Mouse (Mus musculus) stomach, embryonic 16.5 days (tissue): ENCODE measurements around the gene Pold1. TPM values are rescaled to one million over a fixed set of nuclear protein-coding genes. Genes with fewer than 3 reads are reported as not detected.

ENCODE experiments used
- ATAC-seq: fragments of 200-750 bp; cut with Nextera tagmentation; 2 replicates; pipeline ENCODE4 v1.8.0; 2017; ENCODE audit warnings: moderate number of reproducible peaks, moderate TSS enrichment; ENCODE audit not compliant: insufficient read depth, low FRiP score
- H3K27ac ChIP-seq: fragments of 300-500 bp; sonication (generic); 2 replicates; pipeline ENCODE4 v1.5.1; 2014; ENCODE audit warnings: low read length
- H3K27me3 ChIP-seq: fragments of 300-500 bp; sonication (generic); 2 replicates; pipeline ENCODE4 v1.6.1; 2014; ENCODE audit warnings: low read length, control low read depth, mixed read lengths; ENCODE audit not compliant: control insufficient read depth, insufficient read depth
- H3K36me3 ChIP-seq: fragments of 300-500 bp; sonication (generic); 2 replicates; pipeline ENCODE4 v1.6.1; 2014; ENCODE audit warnings: low read length; ENCODE audit not compliant: control insufficient read depth, insufficient read depth
- H3K4me1 ChIP-seq: fragments of 300-500 bp; sonication (generic); 2 replicates; pipeline ENCODE4 v1.6.1; 2014; ENCODE audit warnings: low read length, control low read depth, mixed read lengths; ENCODE audit not compliant: control insufficient read depth, insufficient read depth
- H3K4me2 ChIP-seq: fragments of 300-500 bp; sonication (generic); 2 replicates; pipeline ENCODE4 v1.6.1; 2014; ENCODE audit warnings: low read depth, low read length, mixed read lengths
- H3K4me3 ChIP-seq: fragments of 300-500 bp; sonication (generic); replicated peaks from 2 replicates; pipeline ENCODE4 v1.5.1; 2014; ENCODE audit warnings: mild to moderate bottlenecking, low read length
- H3K9ac ChIP-seq: fragments of 300-500 bp; sonication (generic); 2 replicates; pipeline ENCODE4 v1.6.1; 2014; ENCODE audit warnings: low read length
- H3K9me3 ChIP-seq: fragments of 300-500 bp; sonication (generic); replicated peaks from 2 replicates; pipeline ENCODE4 v1.6.1; 2016; ENCODE audit warnings: low read length, control low read depth; ENCODE audit not compliant: control insufficient read depth
- WGBS: fragments of 180-500 bp; shearing (Covaris S2); extraction: QIAGEN DNeasy Blood & Tissue Kit; methylation state at CpG from one replicate; pipeline ENCODE4 v1.1.7; 2014; 5-methylcytosine and 5-hydroxymethylcytosine counted together
- polyA plus RNA-seq: library from polyadenylated mRNA; unstranded; fragments of >200 nt; fragmentation: Nextera tagmentation; extraction: Ambion mirVana; gene quantifications from 2 replicates; pipeline ENCODE4 v1.2.1, GENCODE M21; 2015

The Pold1 gene
- polyA plus RNA-seq, result 70.3 and 72.8 TPM in 2 replicates

- H3K4me1 ChIP-seq, result peaks cover 15% of the 10 kb centered on the region
- H3K36me3 ChIP-seq, result peaks cover 17% of the 10 kb centered on the region; the same call in 1 of the 2 replicates
- peak within 1 kb of the TSS; percentile 73 for H3K27ac ChIP-seq
- H3K9ac ChIP-seq, result peak within 1 kb of the TSS; percentile 78
- H3K9me3 ChIP-seq, result 0 out of 2 replicates have a peak, but pooled peaks cover 4% of the 10 kb centered on the region
- H3K4me2 ChIP-seq, result peak within 1 kb of the TSS; percentile 90
- H3K27me3 ChIP-seq, result no peaks in the 10 kb centered on the region
- ATAC-seq, result peak; percentile 96
- under 1% methylated on average over 43 of the region's 43 CpGs for WGBS
- H3K4me3 ChIP-seq, result peak within 1 kb of the TSS; percentile 73
Observed at GRCm38 (mm10) chr7:44548497-44549087, at the start of gene Pold1. TSS of gene Pold1 (minus strand) at chr7:44548849.

GRCm38 (mm10) chr7:44598336-44598735 lies 49.7 kb upstream of the Pold1 start:
- Histone ChIP-seq H3K36me3 (no peaks in the 10 kb centered on the region), H3K4me2 (no peak overlapping the region), H3K4me1 (no peaks in the 10 kb centered on the region), H3K27me3 (peaks cover 33% of the 10 kb centered on the region), H3K9ac (no peak overlapping the region), H3K27ac (no peak overlapping the region), H3K4me3 (no peak overlapping the region), H3K9me3 (no peaks in the 10 kb centered on the region)
- 79% methylated on average over 12 of the region's 12 CpGs for WGBS
- no peak for ATAC-seq

GRCm38 (mm10) chr7:44597666-44598065 lies 49.0 kb upstream of the Pold1 start:
- Histone ChIP-seq H3K27ac (no peak overlapping the region), H3K9me3 (no peaks in the 10 kb centered on the region), H3K9ac (no peak overlapping the region), H3K4me1 (no peaks in the 10 kb centered on the region), H3K4me3 (no peak overlapping the region), H3K4me2 (no peak overlapping the region), H3K27me3 (peaks cover 34% of the 10 kb centered on the region), H3K36me3 (no peaks in the 10 kb centered on the region)
- no peak for ATAC-seq
- WGBS, result 87% methylated on average over 4 of the region's 4 CpGs

- no peak for ATAC-seq
- no peak overlapping the region for H3K27ac ChIP-seq
- 49% methylated on average over 5 of the region's 5 CpGs for WGBS
- no peaks in the 10 kb centered on the region for H3K4me1 ChIP-seq
- no peaks in the 10 kb centered on the region for H3K9me3 ChIP-seq
- no peaks in the 10 kb centered on the region for H3K36me3 ChIP-seq
- no peak overlapping the region for H3K9ac ChIP-seq
- H3K4me2 ChIP-seq, result no peak overlapping the region
- H3K27me3 ChIP-seq, result peaks cover 34% of the 10 kb centered on the region
- H3K4me3 ChIP-seq, result no peak overlapping the region
Observed at GRCm38 (mm10) chr7:44596996-44597538, 48.4 kb upstream of the Pold1 start.

- Histone ChIP-seq H3K9me3 (no peaks in the 10 kb centered on the region), H3K4me1 (peaks cover 4% of the 10 kb centered on the region), H3K4me2 (no peak overlapping the region), H3K27ac (no peak overlapping the region), H3K36me3 (no peaks in the 10 kb centered on the region), H3K27me3 (peaks cover 33% of the 10 kb centered on the region), H3K9ac (no peak overlapping the region), H3K4me3 (no peak overlapping the region)
- no peak for ATAC-seq
- 89% methylated on average over 6 of the region's 6 CpGs for WGBS
Observed at GRCm38 (mm10) chr7:44596051-44596450, 47.4 kb upstream of the Pold1 start.

- ATAC-seq, result no peak
- Histone ChIP-seq H3K4me1 (peaks cover 11% of the 10 kb centered on the region), H3K27ac (no peak overlapping the region), H3K36me3 (no peaks in the 10 kb centered on the region), H3K9me3 (no peaks in the 10 kb centered on the region), H3K27me3 (peaks cover 32% of the 10 kb centered on the region), H3K4me3 (no peak overlapping the region), H3K4me2 (no peak overlapping the region), H3K9ac (no peak overlapping the region)
- 90% methylated on average over 20 of the region's 20 CpGs for WGBS
Observed at GRCm38 (mm10) chr7:44595131-44595561, 46.5 kb upstream of the Pold1 start.

GRCm38 (mm10) chr7:44594291-44594690 lies 45.6 kb upstream of the Pold1 start:
- no peak overlapping the region for H3K4me2 ChIP-seq
- ATAC-seq, result no peak
- 54% methylated on average over 6 of the region's 6 CpGs for WGBS

GRCm38 (mm10) chr7:44593775-44594174 lies 45.1 kb upstream of the Pold1 start:
- ATAC-seq, result peak; percentile 4; the same call in 1 of the 2 replicates
- H3K4me2 ChIP-seq, result peak overlapping the region; percentile 21; the same call in 1 of the 2 replicates
- H3K36me3 ChIP-seq, result no peaks in the 10 kb centered on the region
- no peak overlapping the region for H3K4me3 ChIP-seq
- H3K9ac ChIP-seq, result no peak overlapping the region
- no peak overlapping the region for H3K27ac ChIP-seq
- H3K9me3 ChIP-seq, result no peaks in the 10 kb centered on the region
- WGBS, result under 1% methylated on average over 21 of the region's 22 CpGs
- peaks cover 16% of the 10 kb centered on the region for H3K4me1 ChIP-seq
- peaks cover 40% of the 10 kb centered on the region for H3K27me3 ChIP-seq

More at GRCm38 (mm10) chr7:44594291-44594690, 45.6 kb upstream of the Pold1 start:
- no peaks in the 10 kb centered on the region for H3K36me3 ChIP-seq
- no peaks in the 10 kb centered on the region for H3K9me3 ChIP-seq
- H3K9ac ChIP-seq, result no peak overlapping the region
- H3K4me3 ChIP-seq, result no peak overlapping the region
- no peak overlapping the region for H3K27ac ChIP-seq
- peaks cover 40% of the 10 kb centered on the region for H3K27me3 ChIP-seq
- peaks cover 14% of the 10 kb centered on the region for H3K4me1 ChIP-seq

- H3K4me2 ChIP-seq, result no peak overlapping the region
- H3K4me1 ChIP-seq, result peaks cover 21% of the 10 kb centered on the region
- H3K27me3 ChIP-seq, result peaks cover 45% of the 10 kb centered on the region
- WGBS, result 3% methylated on average over 14 of the region's 15 CpGs
- H3K9ac ChIP-seq, result no peak overlapping the region
- H3K4me3 ChIP-seq, result no peak overlapping the region
- no peak for ATAC-seq
- H3K27ac ChIP-seq, result no peak overlapping the region
- no peaks in the 10 kb centered on the region for H3K9me3 ChIP-seq
- H3K36me3 ChIP-seq, result no peaks in the 10 kb centered on the region
Observed at GRCm38 (mm10) chr7:44593051-44593450, 44.4 kb upstream of the Pold1 start.
